Comparison of ENCODE assay signal across 22 mouse cellular contexts in the genomic region with DNA sequence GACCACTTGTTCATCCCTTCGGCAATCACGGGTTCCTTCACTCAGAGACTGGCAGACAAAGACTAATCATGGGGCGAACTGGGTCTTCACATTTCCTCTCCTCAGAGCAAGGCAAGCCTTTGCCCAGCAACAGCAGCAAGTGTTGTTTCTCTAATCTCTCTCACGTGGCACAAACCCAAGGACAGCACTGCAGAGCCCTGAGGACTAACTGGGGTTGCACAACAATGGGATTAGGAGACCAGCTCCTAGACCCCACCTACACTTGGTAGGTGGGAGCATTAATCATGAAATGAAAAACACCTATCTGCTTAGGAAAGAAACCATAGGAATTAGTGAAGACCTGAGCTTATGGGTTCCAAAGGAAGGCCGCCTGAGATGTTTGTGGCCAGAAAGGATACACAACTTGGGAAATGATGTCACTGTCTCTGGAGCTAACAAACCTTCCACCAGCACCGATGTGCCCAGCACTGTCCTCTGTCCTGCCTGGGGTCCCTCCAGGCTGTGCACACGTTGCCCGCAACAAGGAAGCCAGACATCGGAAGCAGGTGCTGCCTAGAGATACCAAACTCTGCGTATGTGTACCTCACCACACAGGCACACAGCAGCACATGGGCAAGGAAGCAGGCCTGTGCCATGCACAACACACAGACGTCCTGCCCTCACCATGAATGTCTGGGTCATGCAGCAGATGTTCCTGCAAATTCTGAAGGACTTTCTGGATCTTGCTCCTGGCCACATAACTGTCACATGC. TPM values are rescaled to one million over a fixed set of nuclear protein-coding genes. Genes with fewer than 3 reads are reported as not detected.
DNase-seq lines count a peak whose midpoint lies in the region; ATAC-seq and TF ChIP-seq lines count a peak whose summit lies in the region.
"Had no signal": no experiment of that assay in that cellular context is flagged by ENCODE, and none has a peak within 500 bp of the region (broad histone marks: within the 10 kb centered on the region; RNA-seq: fewer than 3 reads in every experiment).

No protein-coding gene starts in this region.

- peaks cover 2% of the 10 kb centered on the region; the same call in 1 of the 2 replicates for H3K36me3 ChIP-seq in limb, embryonic 11.5 days (ENCODE audit: control insufficient read depth, insufficient read depth, low read length)
- peaks cover 31% of the 10 kb centered on the region for H3K36me3 ChIP-seq in limb, embryonic 10.5 days
- H3K36me3 ChIP-seq in stomach, embryonic 15.5 days: no peaks in the 10 kb centered on the region
- no peaks in the 10 kb centered on the region; the same call in 1 of the 2 replicates for H3K36me3 ChIP-seq in stomach, postnatal 0 days (ENCODE audit: control insufficient read depth, insufficient read depth, low read length)
- no peaks in the 10 kb centered on the region for H3K36me3 ChIP-seq in midbrain, embryonic 13.5 days
- H3K36me3 ChIP-seq: forebrain, embryonic 12.5 days had no signal

- H3K4me3 ChIP-seq in limb, embryonic 11.5 days (ENCODE audit: low read depth, low read length): no peak overlapping the region
- H3K4me3 ChIP-seq in limb, embryonic 10.5 days: no peak overlapping the region
- H3K4me3 ChIP-seq in stomach, embryonic 15.5 days (replicated peaks): no peak overlapping the region
- H3K4me3 ChIP-seq in stomach, postnatal 0 days (ENCODE audit: low read depth, low read length): no peak overlapping the region
- H3K4me3 ChIP-seq in midbrain, embryonic 13.5 days (replicated peaks): no peak overlapping the region
- H3K4me3 ChIP-seq: forebrain, embryonic 12.5 days; heart, embryonic 12.5 days; lung, embryonic 15.5 days had no signal

- peak; percentile 34; the same call in 1 of the 2 replicates for ATAC-seq in limb, embryonic 11.5 days (ENCODE audit: insufficient number of reproducible peaks, low FRiP score, low TSS enrichment, low read depth)
- ATAC-seq in stomach, embryonic 15.5 days (ENCODE audit: insufficient read depth, low FRiP score, low read depth): peak; percentile 11; the same call in 1 of the 2 replicates
- ATAC-seq in stomach, postnatal 0 days (ENCODE audit: low FRiP score, low TSS enrichment): no peak
- ATAC-seq in midbrain, embryonic 13.5 days: peak; percentile 25; the same call in 1 of the 2 replicates
- ATAC-seq in erythroblast, adult 5-6 weeks (replicated peaks; ENCODE audit: low FRiP score, poor library complexity, severe bottlenecking): no peak

- TF ChIP-seq CTCF in stomach, postnatal 0 days (IDR thresholded peaks at IDR 0.05; ENCODE audit: low read depth): no peak

- H3K9ac ChIP-seq in limb, embryonic 11.5 days (ENCODE audit: low read length): no peak overlapping the region
- H3K9ac ChIP-seq in stomach, embryonic 15.5 days: no peak overlapping the region
- H3K9ac ChIP-seq in stomach, postnatal 0 days (ENCODE audit: low read length): no peak overlapping the region
- H3K9ac ChIP-seq in midbrain, embryonic 13.5 days (replicated peaks): 0 out of 2 replicates have a peak overlapping the region, but pooled peaks have one; percentile 7
- H3K9ac ChIP-seq: forebrain, embryonic 12.5 days; heart, embryonic 12.5 days; lung, embryonic 15.5 days had no signal

- no peak for TF ChIP-seq EP300 in stomach, postnatal 0 days (optimal IDR thresholded peaks at IDR 0.05)

- peak; percentile 44 for DNase-seq in adrenal gland, adult 2 months
- DNase-seq in adrenal gland, adult 18-20 months (ENCODE audit: low spot score in 2 of 2): no peak
- no peak for DNase-seq in limb, embryonic 11.5 days (ENCODE audit: low spot score)
- no peak for DNase-seq in limb, embryonic 10.5 days (ENCODE audit: low spot score)
- DNase-seq in stomach, postnatal 0 days (ENCODE audit: low spot score): no peak
- DNase-seq: cerebellum, adult 11-12 months; cerebellum, postnatal 36 days; gastrocnemius, postnatal 36 days; heart, postnatal 4 days; liver had no signal

- H3K27me3 ChIP-seq in limb, embryonic 11.5 days (ENCODE audit: control insufficient read depth, insufficient read depth, low read length): no peaks in the 10 kb centered on the region
- H3K27me3 ChIP-seq in limb, embryonic 10.5 days (ENCODE audit: low read depth, poor library complexity, severe bottlenecking): no peaks in the 10 kb centered on the region
- H3K27me3 ChIP-seq in stomach, embryonic 15.5 days (replicated peaks): no peaks in the 10 kb centered on the region
- no peaks in the 10 kb centered on the region for H3K27me3 ChIP-seq in stomach, postnatal 0 days (ENCODE audit: control insufficient read depth, insufficient read depth, low read length)
- no peaks in the 10 kb centered on the region for H3K27me3 ChIP-seq in midbrain, embryonic 13.5 days
- H3K27me3 ChIP-seq: forebrain, embryonic 12.5 days; heart, embryonic 12.5 days; lung, embryonic 15.5 days had no signal

- WGBS in limb, embryonic 11.5 days: 84% methylated on average over 11 of the region's 11 CpGs
- WGBS in limb, embryonic 10.5 days: 81% methylated on average over 11 of the region's 11 CpGs
- WGBS in stomach, embryonic 15.5 days: 73% methylated on average over 11 of the region's 11 CpGs
- 77% methylated on average over 11 of the region's 11 CpGs for WGBS in stomach, postnatal 0 days
- 51% methylated on average over 11 of the region's 11 CpGs for WGBS in midbrain, embryonic 13.5 days

- H3K27ac ChIP-seq in limb, embryonic 11.5 days (replicated peaks; ENCODE audit: low read depth, low read length): no peak overlapping the region
- H3K27ac ChIP-seq in limb, embryonic 10.5 days: no peak overlapping the region
- H3K27ac ChIP-seq in stomach, embryonic 15.5 days: peak overlapping the region; percentile 67; the same call in 1 of the 2 replicates
- H3K27ac ChIP-seq in stomach, postnatal 0 days (replicated peaks): no peak overlapping the region
- no peak overlapping the region; the same call in 1 of the 2 replicates for H3K27ac ChIP-seq in midbrain, embryonic 13.5 days
- H3K27ac ChIP-seq: forebrain, embryonic 12.5 days; kidney, postnatal 0 days; lung, embryonic 15.5 days had no signal

- H3K4me2 ChIP-seq in limb, embryonic 11.5 days (ENCODE audit: low read depth, severe bottlenecking): no peak overlapping the region
- no peak overlapping the region for H3K4me2 ChIP-seq in stomach, embryonic 15.5 days
- no peak overlapping the region for H3K4me2 ChIP-seq in stomach, postnatal 0 days (replicated peaks; ENCODE audit: low read depth)
- H3K4me2 ChIP-seq in midbrain, embryonic 13.5 days (replicated peaks): no peak overlapping the region
- H3K4me2 ChIP-seq: forebrain, embryonic 12.5 days; heart, embryonic 12.5 days; lung, embryonic 15.5 days had no signal

- H3K9me3 ChIP-seq in limb, embryonic 11.5 days (ENCODE audit: control insufficient read depth, low read length): no peaks in the 10 kb centered on the region
- H3K9me3 ChIP-seq in limb, embryonic 10.5 days (replicated peaks): no peaks in the 10 kb centered on the region
- H3K9me3 ChIP-seq in stomach, embryonic 15.5 days: no peaks in the 10 kb centered on the region
- H3K9me3 ChIP-seq in stomach, postnatal 0 days (ENCODE audit: control insufficient read depth, low read length): no peaks in the 10 kb centered on the region
- H3K9me3 ChIP-seq in midbrain, embryonic 13.5 days: no peaks in the 10 kb centered on the region
- H3K9me3 ChIP-seq: forebrain, embryonic 12.5 days; heart, embryonic 12.5 days; lung, embryonic 15.5 days had no signal

- H3K4me1 ChIP-seq in limb, embryonic 11.5 days (ENCODE audit: control insufficient read depth, insufficient read depth, low read length): no peaks in the 10 kb centered on the region
- H3K4me1 ChIP-seq in limb, embryonic 10.5 days: no peaks in the 10 kb centered on the region
- H3K4me1 ChIP-seq in stomach, embryonic 15.5 days: peaks cover 5% of the 10 kb centered on the region; the same call in 1 of the 2 replicates
- H3K4me1 ChIP-seq in stomach, postnatal 0 days (replicated peaks; ENCODE audit: control insufficient read depth, insufficient read depth): no peaks in the 10 kb centered on the region
- peaks cover 18% of the 10 kb centered on the region for H3K4me1 ChIP-seq in midbrain, embryonic 13.5 days (replicated peaks)
- H3K4me1 ChIP-seq: heart, embryonic 12.5 days had no signal

RNA-seq across cellular contexts. Expression of a gene that starts 16.3 kb away (rescaled TPM):
- total RNA-seq in adrenal gland, adult 2 months (2021): not detected
- not detected in 2 replicates for polyA plus RNA-seq in adrenal gland, adult 2 months (2012; rRNA removed)
- not detected for total RNA-seq in adrenal gland, adult 18-20 months (2021)
- not detected in 2 replicates for polyA plus RNA-seq in limb, embryonic 11.5 days (2014; fragmentation: Nextera tagmentation; extraction: Ambion mirVana)
- not detected in 2 replicates for polyA plus RNA-seq in limb, embryonic 10.5 days (2016; fragmentation: Nextera tagmentation; extraction: Ambion mirVana)
- not detected in 2 replicates for polyA plus RNA-seq in stomach, embryonic 15.5 days (2015; fragmentation: Nextera tagmentation; extraction: Ambion mirVana)
- not detected in 2 replicates for polyA plus RNA-seq in stomach, postnatal 0 days (2015; fragmentation: Nextera tagmentation; extraction: Ambion mirVana)
- polyA plus RNA-seq in midbrain, embryonic 13.5 days (2015; fragmentation: Nextera tagmentation; extraction: Ambion mirVana): not detected in 2 replicates
- not detected in 2 replicates for total RNA-seq in erythroblast, adult 5-6 weeks (2015; ENCODE audit: low replicate concordance)
- not detected in 2 replicates for total RNA-seq in erythroblast, adult 5-6 weeks (2017; ENCODE audit: low replicate concordance)
- total RNA-seq: gastrocnemius, postnatal 36 days; heart, postnatal 4 days; layer of hippocampus, adult 8-10 months; left cerebral cortex, adult 8-10 months; megakaryocyte progenitor cell, adult 5-6 weeks had no signal
- polyA plus RNA-seq: embryonic facial prominence, embryonic 11.5 days; forebrain, embryonic 12.5 days; heart, embryonic 12.5 days; intestine, embryonic 14.5 days; kidney, postnatal 0 days; lung, embryonic 15.5 days had no signal

Comparison
In these comparisons a context has a peak if more than half of its experiments do, and no peak if none do; other contexts are left out.
1. ATAC-seq: peak in limb, embryonic 11.5 days (single experiment), stomach, embryonic 15.5 days (single experiment) and midbrain, embryonic 13.5 days (single experiment); none in stomach, postnatal 0 days (single experiment) and erythroblast, adult 5-6 weeks (single experiment).